Mouse (Mus musculus) heart, embryonic 11.5 days (tissue): ENCODE data around the gene Gm21987. TPM values are rescaled to one million over a fixed set of nuclear protein-coding genes. Genes with fewer than 3 reads are reported as not detected.

ENCODE experiments used
- ATAC-seq: fragments of 200-750 bp; cut with Nextera tagmentation; replicated peaks from 2 replicates; pipeline ENCODE4 v1.8.0; 2017; ENCODE audit warnings: moderate library complexity; ENCODE audit not compliant: insufficient number of reproducible peaks, low FRiP score, low TSS enrichment
- H3K27ac ChIP-seq: fragments of 300-500 bp; sonication (generic); 2 replicates; pipeline ENCODE4 v1.5.1; 2014; ENCODE audit warnings: mild to moderate bottlenecking, low read depth, low read length
- H3K27me3 ChIP-seq: fragments of 300-500 bp; sonication (generic); 2 replicates; pipeline ENCODE4 v1.6.1; 2014; ENCODE audit warnings: mild to moderate bottlenecking, low read length, mixed read lengths; ENCODE audit not compliant: control insufficient read depth, insufficient read depth
- H3K36me3 ChIP-seq: fragments of 300-500 bp; sonication (generic); 2 replicates; pipeline ENCODE4 v1.6.1; 2014; ENCODE audit warnings: mild to moderate bottlenecking, low read length, moderate library complexity, mixed read lengths; ENCODE audit not compliant: control insufficient read depth, insufficient read depth
- H3K4me1 ChIP-seq: fragments of 300-500 bp; sonication (generic); 2 replicates; pipeline ENCODE4 v1.6.1; 2014; ENCODE audit warnings: low read length; ENCODE audit not compliant: control insufficient read depth, insufficient read depth
- H3K4me2 ChIP-seq: fragments of 300-500 bp; sonication (generic); 2 replicates; pipeline ENCODE4 v1.6.1; 2014; ENCODE audit warnings: mild to moderate bottlenecking, moderate library complexity
- H3K4me3 ChIP-seq: fragments of 300-500 bp; sonication (generic); 2 replicates; pipeline ENCODE4 v1.5.1; 2014; ENCODE audit warnings: low read depth, low read length
- H3K9ac ChIP-seq: fragments of 300-500 bp; sonication (generic); 2 replicates; pipeline ENCODE4 v1.6.1; 2014; ENCODE audit warnings: mild to moderate bottlenecking, low read depth, low read length, moderate library complexity
- H3K9me3 ChIP-seq: fragments of 300-500 bp; sonication (generic); replicated peaks from 2 replicates; pipeline ENCODE4 v1.6.1; 2016; ENCODE audit warnings: low read length; ENCODE audit not compliant: control insufficient read depth
- WGBS: fragments of 180-500 bp; shearing (Covaris S2); extraction: QIAGEN DNeasy Blood & Tissue Kit; methylation state at CpG from one replicate; pipeline ENCODE4 v1.1.7; 2014; ENCODE audit not compliant: insufficient replicate concordance; 5-methylcytosine and 5-hydroxymethylcytosine counted together
- polyA plus RNA-seq: library from polyadenylated mRNA; unstranded; fragments of >200 nt; fragmentation: Nextera tagmentation; extraction: Ambion mirVana; gene quantifications from 2 replicates; pipeline ENCODE4 v1.2.1, GENCODE M21; 2014

Gm21987 gene
- polyA plus RNA-seq, 1 experiment from 2014 or later, result 3.4 TPM

DNA sequence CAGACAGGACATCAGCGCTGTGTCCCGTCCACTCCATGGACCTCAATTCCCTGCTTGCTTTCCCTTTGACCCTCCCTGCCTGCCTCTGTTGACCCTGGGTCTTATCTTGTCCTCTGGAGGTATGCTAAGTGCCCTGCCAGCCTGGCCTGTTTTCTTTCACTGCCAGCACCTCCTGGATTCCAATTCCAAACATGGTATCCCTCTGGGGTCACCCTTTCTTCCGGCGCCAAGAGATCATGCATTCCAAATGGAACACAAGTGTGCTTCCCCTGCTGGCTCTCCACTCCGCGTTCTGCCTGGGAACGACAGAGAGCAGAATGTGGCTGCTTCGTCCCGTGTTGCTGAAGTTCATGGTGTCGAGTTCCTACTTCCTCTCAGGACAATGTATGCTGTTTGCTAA, 15.1 kb downstream of the Gm21987 start, which contains the start of gene Popdc2:
TSS of gene Popdc2 (plus strand) at position 277 of the 400 bp plus-strand sequence.
- ATAC-seq, result peak; percentile 73
- H3K4me2 ChIP-seq, result peak within 1 kb of the TSS; percentile 68
- 11% methylated on average over 10 of the region's 10 CpGs for WGBS
- no peaks in the 10 kb centered on the region for H3K9me3 ChIP-seq
- peak within 1 kb of the TSS; percentile 86 for H3K9ac ChIP-seq
- 0 out of 2 replicates have a peak, but pooled peaks cover under 1% of the 10 kb centered on the region for H3K36me3 ChIP-seq
- peak within 1 kb of the TSS; percentile 99 for H3K27ac ChIP-seq
- peaks cover 32% of the 10 kb centered on the region for H3K4me1 ChIP-seq
- H3K4me3 ChIP-seq, result peak within 1 kb of the TSS; percentile 66
- no peaks in the 10 kb centered on the region for H3K27me3 ChIP-seq

DNA sequence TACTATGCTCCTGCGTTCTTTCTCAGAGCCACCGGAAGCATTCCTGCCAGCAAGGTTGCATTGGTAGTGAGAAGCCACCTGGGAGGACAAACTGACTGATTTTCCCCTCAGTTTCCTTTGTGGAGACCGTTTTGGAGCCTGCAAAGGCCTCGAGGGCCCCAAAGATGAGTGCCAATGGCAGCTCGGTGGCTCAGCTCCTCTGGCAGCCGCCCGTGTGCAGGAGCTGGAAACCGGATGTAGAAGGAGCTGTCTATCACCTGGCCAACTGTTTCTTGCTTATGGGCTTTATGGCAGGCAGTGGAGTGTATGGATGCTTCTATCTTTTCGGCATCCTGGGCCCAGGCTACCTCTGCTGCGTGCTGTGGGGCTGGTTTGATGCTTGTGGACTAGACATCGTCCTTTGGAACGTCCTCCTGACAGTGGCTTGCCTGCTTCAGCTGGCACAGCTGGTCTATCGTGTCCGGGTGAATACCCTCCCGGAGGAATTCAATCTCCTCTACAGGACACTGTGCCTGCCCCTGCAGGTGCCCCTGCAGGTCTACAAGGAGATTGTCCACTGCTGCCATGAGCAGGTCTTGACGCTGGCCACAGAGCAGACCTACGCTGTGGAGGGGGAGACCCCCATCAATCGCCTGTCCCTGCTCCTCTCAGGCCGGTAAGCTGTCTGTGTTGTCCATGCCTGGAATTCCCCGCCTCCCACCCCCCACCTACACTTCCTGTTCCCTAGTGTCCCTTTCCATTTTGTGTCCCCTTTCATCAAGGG, 15.8 kb downstream of the Gm21987 start:
- Histone ChIP-seq H3K27me3 (no peaks in the 10 kb centered on the region), H3K4me2 (peak overlapping the region; percentile 68), H3K9ac (peak overlapping the region; percentile 86), H3K36me3 (no peaks in the 10 kb centered on the region), H3K27ac (peak overlapping the region; percentile 99), H3K4me1 (peaks cover 32% of the 10 kb centered on the region), H3K9me3 (no peaks in the 10 kb centered on the region), H3K4me3 (peak overlapping the region; percentile 66)
- 33% methylated on average over 20 of the region's 20 CpGs for WGBS
- no peak; the same call in 1 of the 2 replicates for ATAC-seq

DNA sequence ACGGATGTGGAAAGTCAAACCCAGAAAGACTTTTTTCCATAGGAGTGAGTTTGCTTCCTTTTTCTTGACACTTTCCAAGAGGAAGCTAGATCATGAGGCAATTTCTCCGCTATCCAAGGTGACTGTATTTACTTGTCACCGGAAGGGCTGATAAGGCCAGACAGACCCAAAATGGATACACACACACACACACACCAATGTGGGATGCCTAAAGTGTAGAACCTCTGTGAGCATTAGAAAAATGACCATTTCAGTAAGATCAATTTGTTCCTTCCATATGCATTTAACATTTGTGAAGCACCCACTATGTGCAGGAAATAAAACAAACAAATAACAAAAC, 16.4 kb downstream of the Gm21987 start:
- peaks cover 32% of the 10 kb centered on the region for H3K4me1 ChIP-seq
- H3K9me3 ChIP-seq, result no peaks in the 10 kb centered on the region
- peak overlapping the region; percentile 66 for H3K4me3 ChIP-seq
- no peak for ATAC-seq
- peak overlapping the region; percentile 99 for H3K27ac ChIP-seq
- H3K27me3 ChIP-seq, result no peaks in the 10 kb centered on the region
- WGBS, result 12% methylated on average over 3 of the region's 3 CpGs
- no peaks in the 10 kb centered on the region for H3K36me3 ChIP-seq
- peak overlapping the region; percentile 86 for H3K9ac ChIP-seq
- H3K4me2 ChIP-seq, result peak overlapping the region; percentile 68

DNA sequence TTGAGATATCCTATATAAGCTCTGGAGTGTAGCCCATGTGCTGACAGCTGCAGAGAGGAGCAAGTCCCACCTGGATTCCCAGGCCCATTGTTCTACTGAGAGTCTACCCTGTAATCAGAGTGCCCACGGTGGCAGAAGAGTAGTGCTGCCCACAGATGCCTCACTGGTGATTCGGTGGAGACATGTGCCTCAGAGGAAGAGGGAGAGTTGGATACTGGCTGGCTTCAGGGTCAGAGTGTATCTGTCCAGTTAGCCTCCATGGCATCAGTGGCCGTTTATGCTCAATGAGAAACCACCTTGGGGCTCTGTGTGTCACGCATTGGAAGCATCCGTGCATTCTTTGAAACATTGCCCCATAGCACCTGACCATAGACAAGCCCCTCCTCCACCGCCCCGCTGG, 16.8 kb downstream of the Gm21987 start:
- H3K36me3 ChIP-seq, result no peaks in the 10 kb centered on the region
- peak overlapping the region; percentile 68 for H3K4me2 ChIP-seq
- peak overlapping the region; percentile 66 for H3K4me3 ChIP-seq
- peak overlapping the region; percentile 86 for H3K9ac ChIP-seq
- no peak for ATAC-seq
- no peaks in the 10 kb centered on the region for H3K27me3 ChIP-seq
- WGBS, result 24% methylated on average over 7 of the region's 7 CpGs
- H3K4me1 ChIP-seq, result peaks cover 35% of the 10 kb centered on the region
- peak overlapping the region; percentile 99 for H3K27ac ChIP-seq
- H3K9me3 ChIP-seq, result no peaks in the 10 kb centered on the region

DNA sequence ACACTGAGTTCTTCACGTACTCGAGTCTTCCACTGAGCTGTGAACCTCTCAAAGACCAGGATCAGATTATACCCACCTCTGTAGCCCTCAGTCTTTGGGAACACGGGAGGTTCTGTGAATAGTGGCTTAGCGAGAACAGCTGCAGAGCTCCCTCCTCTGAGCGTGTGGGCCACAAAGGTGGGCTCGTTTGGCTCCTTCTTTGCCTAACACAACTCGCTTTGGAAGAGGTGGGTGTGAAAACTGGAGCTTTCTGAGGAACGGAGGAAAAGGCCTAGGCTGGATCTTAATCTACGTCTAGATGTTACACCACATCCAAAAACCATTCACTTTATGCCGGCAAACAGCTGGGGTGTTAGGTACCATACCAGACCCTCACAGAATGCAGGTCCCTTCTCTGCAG, 18.6 kb downstream of the Gm21987 start:
- H3K27ac ChIP-seq, result 0 out of 2 replicates have a peak overlapping the region, but pooled peaks have one; percentile 99
- H3K4me2 ChIP-seq, result peak overlapping the region; percentile 68
- H3K9ac ChIP-seq, result peak overlapping the region; percentile 86
- WGBS, result 53% methylated on average over 10 of the region's 10 CpGs
- H3K9me3 ChIP-seq, result no peaks in the 10 kb centered on the region
- no peaks in the 10 kb centered on the region for H3K27me3 ChIP-seq
- H3K4me1 ChIP-seq, result peaks cover 37% of the 10 kb centered on the region
- H3K36me3 ChIP-seq, result peaks cover 3% of the 10 kb centered on the region; the same call in 1 of the 2 replicates
- peak overlapping the region; percentile 66 for H3K4me3 ChIP-seq
- no peak for ATAC-seq

DNA sequence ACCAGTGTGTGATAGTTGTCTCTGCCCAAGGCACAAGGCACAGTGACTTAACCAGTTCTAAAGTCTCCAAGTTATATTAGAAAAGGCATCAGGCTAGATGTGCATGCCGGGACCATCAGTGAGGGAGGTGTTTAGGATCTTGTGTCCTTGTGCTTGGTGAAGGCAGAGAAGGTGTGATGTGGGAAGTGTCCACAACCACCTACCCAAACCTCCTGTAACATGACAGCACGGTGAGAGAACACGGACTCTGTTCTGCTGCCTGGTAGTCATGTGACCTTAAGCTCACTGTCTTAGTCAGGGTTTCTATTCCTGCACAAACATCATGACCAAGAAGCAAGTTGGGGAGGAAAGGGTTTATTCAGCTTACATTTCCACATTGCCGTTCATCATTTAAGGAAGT, 19.4 kb downstream of the Gm21987 start:
- H3K4me3 ChIP-seq, result peak overlapping the region; percentile 66
- peaks cover 3% of the 10 kb centered on the region; the same call in 1 of the 2 replicates for H3K36me3 ChIP-seq
- no peak for ATAC-seq
- peak overlapping the region; percentile 99; the same call in 1 of the 2 replicates for H3K27ac ChIP-seq
- WGBS, result 50% methylated on average over 4 of the region's 4 CpGs
- H3K4me2 ChIP-seq, result peak overlapping the region; percentile 68
- no peaks in the 10 kb centered on the region for H3K9me3 ChIP-seq
- H3K4me1 ChIP-seq, result peaks cover 36% of the 10 kb centered on the region
- no peaks in the 10 kb centered on the region for H3K27me3 ChIP-seq
- H3K9ac ChIP-seq, result peak overlapping the region; percentile 86

DNA sequence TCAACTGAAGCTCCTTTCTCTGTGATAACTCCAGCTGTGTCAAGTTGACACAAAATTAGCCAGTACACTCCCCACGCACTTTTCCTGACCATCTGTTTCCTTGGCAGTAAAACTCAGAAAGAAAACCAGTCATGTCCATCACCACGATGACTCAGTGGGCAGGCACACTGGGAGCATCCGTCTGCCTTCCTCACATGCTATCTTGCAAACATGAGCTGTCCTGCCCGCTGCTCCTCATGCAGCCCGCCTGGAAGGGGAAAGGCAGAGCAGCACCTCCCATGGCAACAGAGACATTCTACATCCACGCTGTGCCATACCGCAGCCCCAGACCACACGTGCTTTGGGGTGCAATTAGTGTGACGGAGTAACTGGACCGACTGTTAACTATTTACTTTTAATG, 21.5 kb downstream of the Gm21987 start:
- Histone ChIP-seq H3K27me3 (no peaks in the 10 kb centered on the region), H3K27ac (no peak overlapping the region), H3K9me3 (no peaks in the 10 kb centered on the region), H3K4me2 (peak overlapping the region; percentile 52), H3K36me3 (peaks cover 3% of the 10 kb centered on the region; the same call in 1 of the 2 replicates), H3K4me3 (peak overlapping the region; percentile 23; the same call in 1 of the 2 replicates), H3K9ac (no peak overlapping the region), H3K4me1 (peaks cover 31% of the 10 kb centered on the region)
- no peak for ATAC-seq
- 44% methylated on average over 10 of the region's 10 CpGs for WGBS

DNA sequence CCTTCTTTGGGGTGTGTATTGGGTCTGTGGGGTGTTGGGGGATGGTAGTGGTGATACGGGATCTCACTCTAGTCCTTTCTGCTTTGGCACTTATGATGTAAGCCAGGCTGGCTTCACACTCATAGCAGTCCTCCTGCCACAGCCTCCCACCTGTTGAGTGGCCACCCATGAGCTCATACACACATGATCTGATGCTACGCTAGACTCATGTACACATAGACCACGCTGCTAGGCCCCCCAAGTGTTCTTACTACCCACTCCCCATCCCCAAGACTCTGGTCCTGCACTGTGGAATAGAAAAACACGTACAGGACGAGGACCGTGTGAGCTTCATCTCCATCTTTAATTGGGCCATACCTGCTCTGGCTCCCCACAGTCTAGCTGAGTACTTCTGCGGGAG, 22.2 kb downstream of the Gm21987 start:
- 74% methylated on average over 7 of the region's 7 CpGs for WGBS
- Histone ChIP-seq H3K27ac (no peak overlapping the region), H3K9me3 (no peaks in the 10 kb centered on the region), H3K9ac (no peak overlapping the region), H3K4me3 (no peak overlapping the region), H3K36me3 (peaks cover 5% of the 10 kb centered on the region), H3K27me3 (no peaks in the 10 kb centered on the region), H3K4me1 (peaks cover 34% of the 10 kb centered on the region), H3K4me2 (peak overlapping the region; percentile 52; the same call in 1 of the 2 replicates)
- ATAC-seq, result no peak
